Mouse (Mus musculus): ENCODE data around the gene Adam11.

DNA sequence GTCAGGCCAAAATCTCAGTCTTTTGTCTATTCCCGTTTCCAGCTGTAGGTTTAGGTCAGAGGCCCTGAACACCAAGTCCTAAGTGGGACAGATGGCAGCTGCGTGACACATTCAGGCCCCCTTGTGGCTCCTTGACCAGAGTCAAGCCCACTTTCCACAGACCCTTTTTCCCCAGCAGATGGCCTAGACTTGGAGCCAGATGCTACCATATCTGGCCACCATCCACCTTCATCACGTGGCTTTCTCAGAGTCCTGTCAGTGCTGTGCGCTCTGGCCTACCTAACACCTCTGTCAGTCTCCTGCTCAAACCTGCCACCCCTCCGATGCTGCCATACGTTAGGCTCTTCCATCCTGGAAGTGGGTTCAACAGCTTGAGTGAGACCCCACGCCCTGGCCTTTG is 5.8 kb upstream of the Adam11 start:
- no peak for TF ChIP-seq POLR2A (IDR thresholded peaks at IDR 0.05; ENCODE audit: control insufficient read depth, low read depth, low read length)
- no peak for TF ChIP-seq CTCF (IDR thresholded peaks at IDR 0.05; ENCODE audit: control insufficient read depth, insufficient read depth, insufficient replicate concordance, low read depth, low read length)
